Mouse (Mus musculus) kidney, adult 2 months (tissue): ENCODE results near the gene Mrps18c.

Experiments
- CTCF ChIP-seq: fragments of 200-500 bp; conservative IDR thresholded peaks from 2 replicates; pipeline ENCODE4 v1.5.1; 2011; ENCODE audit warnings: low read depth, mild to moderate bottlenecking, control low read depth, low read length, moderate library complexity, mixed read lengths; ENCODE audit not compliant: insufficient read depth, insufficient read length
- POLR2A ChIP-seq: fragments of 200-500 bp; IDR thresholded peaks from one replicate; pipeline ENCODE4 v1.6.1; 2011; ENCODE audit warnings: low read depth, low read length, control low read depth

- TF ChIP-seq POLR2A = no peak
- TF ChIP-seq CTCF = no peak
These were observed 19.4 kb upstream of the Mrps18c start for GRCm38 (mm10) chr5:100779002-100779401.
